Mouse (Mus musculus): ENCODE results near the gene Nrd1.

GRCm38 (mm10) chr4:109059255-109059821 is 58.9 kb downstream of the Nrd1 start:
- TF ChIP-seq GATA1 (IDR thresholded peaks at IDR 0.05; ENCODE audit: borderline replicate concordance, low read length) (no peak), FLI1 (IDR thresholded peaks at IDR 0.05; ENCODE audit: low read length) (no peak)

Data from megakaryocyte, embryonic 14.5 days (primary cell).